Mouse (Mus musculus) midbrain, embryonic 14.5 days (tissue): ENCODE results near the gene Sgsm1. TPM values are rescaled to one million over a fixed set of nuclear protein-coding genes. Genes with fewer than 3 reads are reported as not detected.

Experiments
- ATAC-seq: fragments of 200-750 bp; cut with Nextera tagmentation; 2 replicates; pipeline ENCODE4 v1.8.0; 2017; ENCODE audit warnings: moderate number of reproducible peaks, moderate library complexity; ENCODE audit not compliant: low FRiP score, low TSS enrichment
- DNase-seq: peaks from one replicate; pipeline ENCODE4 v3.0.0-alpha.2; 2015
- H3K27ac ChIP-seq: fragments of 300-500 bp; sonication (generic); replicated peaks from 2 replicates; pipeline ENCODE4 v1.5.1; 2014; ENCODE audit warnings: mild to moderate bottlenecking, low read depth, low read length, moderate library complexity
- H3K27me3 ChIP-seq: fragments of 300-500 bp; sonication (generic); 2 replicates; pipeline ENCODE4 v1.6.1; 2014; ENCODE audit warnings: low read length, control low read depth, mixed read lengths; ENCODE audit not compliant: control insufficient read depth, insufficient read depth
- H3K36me3 ChIP-seq: fragments of 300-500 bp; sonication (generic); 2 replicates; pipeline ENCODE4 v1.6.1; 2014; ENCODE audit warnings: low read length, control low read depth; ENCODE audit not compliant: control insufficient read depth, insufficient read depth
- H3K4me1 ChIP-seq: fragments of 300-500 bp; sonication (generic); 2 replicates; pipeline ENCODE4 v1.6.1; 2014; ENCODE audit warnings: mild to moderate bottlenecking, antibody characterized with exemption, low read length, control low read depth; ENCODE audit not compliant: control insufficient read depth, insufficient read depth
- H3K4me2 ChIP-seq: fragments of 300-500 bp; sonication (generic); 2 replicates; pipeline ENCODE4 v1.6.1; 2014; ENCODE audit warnings: mild to moderate bottlenecking, low read length, moderate library complexity
- H3K4me3 ChIP-seq: fragments of 300-500 bp; sonication (generic); replicated peaks from 2 replicates; pipeline ENCODE4 v1.5.1; 2014; ENCODE audit warnings: low read depth, low read length
- H3K9ac ChIP-seq: fragments of 300-500 bp; sonication (generic); replicated peaks from 2 replicates; pipeline ENCODE4 v1.6.1; 2014; ENCODE audit warnings: mild to moderate bottlenecking, low read length, moderate library complexity
- H3K9me3 ChIP-seq: fragments of 300-500 bp; sonication (generic); 2 replicates; pipeline ENCODE4 v1.6.1; 2016; ENCODE audit warnings: low read length, control low read depth, mixed read lengths; ENCODE audit not compliant: control insufficient read depth
- WGBS: fragments of 180-500 bp; shearing (Covaris S2); extraction: QIAGEN DNeasy Blood & Tissue Kit; methylation state at CpG from one replicate; pipeline ENCODE4 v1.1.7; 2014; 5-methylcytosine and 5-hydroxymethylcytosine counted together
- polyA plus RNA-seq: library from polyadenylated mRNA; unstranded; fragments of >200 nt; fragmentation: Nextera tagmentation; extraction: Ambion mirVana; gene quantifications from 2 replicates; pipeline ENCODE4 v1.2.1, GENCODE M21; 2014

Gene Sgsm1
- polyA plus RNA-seq, 1 experiment from 2014 or later = 15.2 TPM

DNA sequence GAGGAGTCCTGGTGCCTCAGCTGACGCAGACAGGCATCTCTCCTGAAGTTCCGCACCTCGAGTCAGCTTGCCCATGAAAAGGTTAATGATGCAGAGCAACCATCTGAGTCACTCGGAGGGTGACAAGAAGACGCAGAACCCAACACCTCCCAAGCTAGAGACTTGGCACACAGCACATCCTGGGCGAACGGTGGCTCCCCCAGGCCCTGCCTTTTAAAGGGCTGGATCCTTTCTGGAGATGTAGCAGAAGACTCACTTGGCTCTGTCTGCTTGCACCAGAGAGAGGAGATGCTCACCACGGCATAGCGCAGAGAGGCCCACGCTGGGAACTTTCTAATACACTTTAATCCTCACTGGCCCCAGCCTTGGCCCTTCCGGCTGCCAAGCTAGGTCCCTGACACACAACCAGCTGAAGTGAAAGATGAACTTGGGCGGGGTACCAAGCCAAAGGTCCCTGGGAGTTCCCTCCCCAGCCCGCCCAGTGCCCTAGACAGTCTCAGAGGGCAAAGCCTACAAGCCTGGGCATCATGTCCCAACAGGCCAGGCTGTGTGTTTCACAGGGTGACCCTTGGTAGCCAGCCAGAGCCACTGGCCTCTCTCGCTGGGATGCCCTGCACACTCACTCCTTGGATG, 94.1 kb downstream of the Sgsm1 start:
- H3K4me1 ChIP-seq = no peaks in the 10 kb centered on the region
- no peak overlapping the region for H3K9ac ChIP-seq
- no peaks in the 10 kb centered on the region for H3K27me3 ChIP-seq
- no peak for DNase-seq
- no peaks in the 10 kb centered on the region for H3K36me3 ChIP-seq
- no peaks in the 10 kb centered on the region for H3K9me3 ChIP-seq
- no peak overlapping the region for H3K4me3 ChIP-seq
- no peak for ATAC-seq
- 74% methylated on average over 14 of the region's 14 CpGs for WGBS
- H3K27ac ChIP-seq = no peak overlapping the region
- H3K4me2 ChIP-seq = no peak overlapping the region

GRCm38 (mm10) chr5:113215610-113216011, 95.0 kb downstream of the Sgsm1 start:
- no peak overlapping the region for H3K4me2 ChIP-seq
- no peak overlapping the region for H3K4me3 ChIP-seq
- 90% methylated on average over 9 of the region's 9 CpGs for WGBS
- H3K27ac ChIP-seq = no peak overlapping the region
- no peak for DNase-seq
- H3K36me3 ChIP-seq = no peaks in the 10 kb centered on the region
- H3K9me3 ChIP-seq = no peaks in the 10 kb centered on the region
- H3K9ac ChIP-seq = no peak overlapping the region
- H3K27me3 ChIP-seq = no peaks in the 10 kb centered on the region
- H3K4me1 ChIP-seq = no peaks in the 10 kb centered on the region
- ATAC-seq = no peak

- DNase-seq (no peak), ATAC-seq (no peak)
- no peak overlapping the region for H3K9ac ChIP-seq
- H3K27ac ChIP-seq = no peak overlapping the region
- no peak overlapping the region for H3K4me2 ChIP-seq
- no peaks in the 10 kb centered on the region for H3K36me3 ChIP-seq
- H3K4me1 ChIP-seq = no peaks in the 10 kb centered on the region
- WGBS = 70% methylated on average over 11 of the region's 11 CpGs
- H3K4me3 ChIP-seq = no peak overlapping the region
- no peaks in the 10 kb centered on the region for H3K27me3 ChIP-seq
- H3K9me3 ChIP-seq = no peaks in the 10 kb centered on the region
Observed at GRCm38 (mm10) chr5:113214455-113214854, 96.1 kb downstream of the Sgsm1 start.

- H3K4me3 ChIP-seq = no peak overlapping the region
- H3K9ac ChIP-seq = no peak overlapping the region
- DNase-seq (no peak), ATAC-seq (no peak)
- no peaks in the 10 kb centered on the region for H3K4me1 ChIP-seq
- no peaks in the 10 kb centered on the region for H3K36me3 ChIP-seq
- no peak overlapping the region for H3K4me2 ChIP-seq
- H3K27ac ChIP-seq = no peak overlapping the region
- no peaks in the 10 kb centered on the region for H3K27me3 ChIP-seq
- WGBS = 90% methylated on average over 8 of the region's 8 CpGs
- no peaks in the 10 kb centered on the region for H3K9me3 ChIP-seq
Observed at GRCm38 (mm10) chr5:113214041-113214440, 96.5 kb downstream of the Sgsm1 start.

- DNase-seq (no peak), ATAC-seq (no peak)
- Histone ChIP-seq H3K9ac (no peak overlapping the region), H3K9me3 (no peaks in the 10 kb centered on the region), H3K27me3 (no peaks in the 10 kb centered on the region), H3K27ac (no peak overlapping the region), H3K4me3 (no peak overlapping the region), H3K36me3 (no peaks in the 10 kb centered on the region), H3K4me1 (no peaks in the 10 kb centered on the region), H3K4me2 (no peak overlapping the region)
- 84% methylated on average over 10 of the region's 10 CpGs for WGBS
Observed at GRCm38 (mm10) chr5:113212156-113212835, 98.3 kb downstream of the Sgsm1 start.

- no peaks in the 10 kb centered on the region for H3K9me3 ChIP-seq
- no peak for ATAC-seq
- H3K27ac ChIP-seq = peak overlapping the region; percentile 68
- H3K27me3 ChIP-seq = no peaks in the 10 kb centered on the region
- H3K4me3 ChIP-seq = no peak overlapping the region
- no peak overlapping the region for H3K9ac ChIP-seq
- no peaks in the 10 kb centered on the region for H3K4me1 ChIP-seq
- H3K4me2 ChIP-seq = no peak overlapping the region
- no peaks in the 10 kb centered on the region for H3K36me3 ChIP-seq
- 83% methylated on average over 6 of the region's 6 CpGs for WGBS
- DNase-seq = no peak
Observed at GRCm38 (mm10) chr5:113210314-113210713, 100.3 kb downstream of the Sgsm1 start.

DNA sequence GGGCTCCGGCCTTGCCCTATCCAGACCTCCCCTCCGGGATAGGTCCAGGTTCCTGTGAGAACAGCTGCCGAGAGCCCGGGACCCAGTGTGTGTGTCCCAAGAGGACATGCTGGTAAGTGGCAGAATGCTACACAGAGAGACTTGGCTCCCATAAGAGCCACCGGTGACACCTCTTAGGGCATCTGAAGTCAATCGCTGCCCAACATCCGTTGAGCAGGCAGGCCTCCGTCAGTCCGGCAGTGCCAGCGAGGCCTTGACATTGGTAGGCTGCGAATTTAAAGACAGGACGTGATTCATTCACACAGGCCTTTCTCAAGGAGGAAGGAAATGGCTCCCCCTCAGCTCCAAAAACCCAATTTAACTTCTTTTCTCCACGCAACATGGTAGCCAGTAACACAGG, 100.7 kb downstream of the Sgsm1 start:
- Histone ChIP-seq H3K4me1 (no peaks in the 10 kb centered on the region), H3K9me3 (no peaks in the 10 kb centered on the region), H3K36me3 (no peaks in the 10 kb centered on the region), H3K27ac (peak overlapping the region; percentile 68), H3K9ac (no peak overlapping the region), H3K27me3 (no peaks in the 10 kb centered on the region), H3K4me3 (no peak overlapping the region), H3K4me2 (no peak overlapping the region)
- 91% methylated on average over 13 of the region's 13 CpGs for WGBS
- DNase-seq = no peak
- no peak for ATAC-seq

GRCm38 (mm10) chr5:113209401-113209750, 101.2 kb downstream of the Sgsm1 start:
- Histone ChIP-seq H3K4me2 (no peak overlapping the region), H3K36me3 (no peaks in the 10 kb centered on the region), H3K27me3 (no peaks in the 10 kb centered on the region), H3K4me1 (no peaks in the 10 kb centered on the region), H3K9me3 (no peaks in the 10 kb centered on the region), H3K4me3 (no peak overlapping the region), H3K9ac (no peak overlapping the region), H3K27ac (peak overlapping the region; percentile 68)
- 58% methylated on average over 11 of the region's 11 CpGs for WGBS
- ATAC-seq (no peak), DNase-seq (no peak)
